Mouse (Mus musculus): Measurements from ENCODE around the gene Cphx2.
"Not testable (repeated sequence)": the region's sequence is repeated elsewhere in the genome, so short reads cannot be mapped to it uniquely, and the experiment has no call there.

Cphx2 gene

GRCm38 (mm10) chr14:26081216-26081615 lies at the start of gene Cphx2:
Gene Cphx2 (plus strand): TSS chr14:26081516.
- DNase-seq (ENCODE audit: low spot score in 2 of 2) = not testable (repeated sequence)

GRCm38 (mm10) chr14:26034364-26034763 lies 47.0 kb upstream of the Cphx2 start:
- DNase-seq (ENCODE audit: low spot score in 2 of 2) = not testable (repeated sequence)

- not testable (repeated sequence) for DNase-seq (ENCODE audit: low spot score in 2 of 2)
Observed at GRCm38 (mm10) chr14:26035439-26035838, 45.9 kb upstream of the Cphx2 start.

- DNase-seq (ENCODE audit: low spot score in 2 of 2) = not testable (repeated sequence)
Observed at GRCm38 (mm10) chr14:26042611-26043010, 38.7 kb upstream of the Cphx2 start, which contains the start of gene Gm9780. Gene Gm9780 (minus strand): TSS chr14:26042711.

GRCm38 (mm10) chr14:26045007-26045406 lies 36.3 kb upstream of the Cphx2 start:
- not testable (repeated sequence) for DNase-seq (ENCODE audit: low spot score in 2 of 2)

GRCm38 (mm10) chr14:26047026-26047425 lies 34.3 kb upstream of the Cphx2 start:
- not testable (repeated sequence) for DNase-seq (ENCODE audit: low spot score in 2 of 2)

GRCm38 (mm10) chr14:26048767-26049166 lies 32.5 kb upstream of the Cphx2 start:
- DNase-seq (ENCODE audit: low spot score in 2 of 2) = not testable (repeated sequence)

- DNase-seq (ENCODE audit: low spot score in 2 of 2) = not testable (repeated sequence)
Observed at GRCm38 (mm10) chr14:26058184-26058583, 23.1 kb upstream of the Cphx2 start.

GRCm38 (mm10) chr14:26059362-26059761 lies 22.0 kb upstream of the Cphx2 start:
- not testable (repeated sequence) for DNase-seq (ENCODE audit: low spot score in 2 of 2)

GRCm38 (mm10) chr14:26066574-26067324 lies 14.6 kb upstream of the Cphx2 start:
- not testable (repeated sequence) for DNase-seq (ENCODE audit: low spot score in 2 of 2)

GRCm38 (mm10) chr14:26067325-26067633 lies 14.0 kb upstream of the Cphx2 start, which contains the start of gene Tmem254c:
Gene Tmem254c (minus strand): TSS chr14:26067355.
- not testable (repeated sequence) for DNase-seq (ENCODE audit: low spot score in 2 of 2)

- DNase-seq (ENCODE audit: low spot score in 2 of 2) = not testable (repeated sequence)
Observed at GRCm38 (mm10) chr14:26076620-26077390, 4.5 kb upstream of the Cphx2 start.

GRCm38 (mm10) chr14:26081997-26082396 lies 681 bp downstream of the Cphx2 start, which contains the start of gene Cphx3:
Gene Cphx3 (plus strand): TSS chr14:26082297.
- not testable (repeated sequence) for DNase-seq (ENCODE audit: low spot score in 2 of 2)

- not testable (repeated sequence) for DNase-seq (ENCODE audit: low spot score in 2 of 2)
Observed at GRCm38 (mm10) chr14:26097622-26098021, 16.3 kb downstream of the Cphx2 start.

- not testable (repeated sequence) for DNase-seq (ENCODE audit: low spot score in 2 of 2)
Observed at GRCm38 (mm10) chr14:26118150-26118549, 36.8 kb downstream of the Cphx2 start, which contains the start of gene Duxbl2. Gene Duxbl2 (plus strand): TSS chr14:26118349.

GRCm38 (mm10) chr14:26118550-26119000 lies 37.3 kb downstream of the Cphx2 start:
- not testable (repeated sequence) for DNase-seq (ENCODE audit: low spot score in 2 of 2)

GRCm38 (mm10) chr14:26119095-26119494 lies 37.8 kb downstream of the Cphx2 start:
- not testable (repeated sequence) for DNase-seq (ENCODE audit: low spot score in 2 of 2)
